Mouse (Mus musculus): ENCODE measurements at regions not wholly inside any gene's neighbourhood (a gene's known extent, or its start where the extent isn't known, plus 50 kb on each side); places are given as distances from the start of the nearest gene placed in this dataset.

- 60% methylated on average over 5 of the region's 5 CpGs for WGBS
- DNase-seq, result no peak
- TF ChIP-seq POLR2A (IDR thresholded peaks at IDR 0.05; ENCODE audit: borderline replicate concordance, extremely low read depth, low read depth, low read length) (no peak), CTCF (IDR thresholded peaks at IDR 0.05; ENCODE audit: insufficient read depth, low read length) (no peak)
- H3K4me1 ChIP-seq (ENCODE audit: control insufficient read depth, insufficient read depth, low read length), result no peaks in the 10 kb centered on the region
- no peak overlapping the region for H3K4me3 ChIP-seq (replicated peaks; ENCODE audit: extremely low read depth, low read depth, low read length)
Measured at GRCm38 (mm10) chr16:87295727-87296126, 58.3 kb upstream of the N6amt1 start.

- no peak for DNase-seq
- TF ChIP-seq CTCF (IDR thresholded peaks at IDR 0.05; ENCODE audit: insufficient read depth, low read length), result no peak
- TF ChIP-seq POLR2A (IDR thresholded peaks at IDR 0.05; ENCODE audit: borderline replicate concordance, extremely low read depth, low read depth, low read length), result no peak
- Histone ChIP-seq H3K4me1 (ENCODE audit: control insufficient read depth, insufficient read depth, low read length) (no peaks in the 10 kb centered on the region), H3K4me3 (replicated peaks; ENCODE audit: extremely low read depth, low read depth, low read length) (no peak overlapping the region)
- 93% methylated on average over 1 of the region's 1 CpGs for WGBS
Measured at GRCm38 (mm10) chr16:87292826-87293225, 61.2 kb upstream of the N6amt1 start.

- DNase-seq, result no peak
- 68% methylated on average over 2 of the region's 2 CpGs for WGBS
- TF ChIP-seq CTCF (IDR thresholded peaks at IDR 0.05; ENCODE audit: insufficient read depth, low read length) (no peak), POLR2A (IDR thresholded peaks at IDR 0.05; ENCODE audit: borderline replicate concordance, extremely low read depth, low read depth, low read length) (no peak)
- Histone ChIP-seq H3K4me3 (replicated peaks; ENCODE audit: extremely low read depth, low read depth, low read length) (no peak overlapping the region), H3K4me1 (ENCODE audit: control insufficient read depth, insufficient read depth, low read length) (no peaks in the 10 kb centered on the region)
Measured at GRCm38 (mm10) chr16:87291716-87292115, 62.3 kb upstream of the N6amt1 start.

- 70% methylated on average over 2 of the region's 2 CpGs for WGBS
- TF ChIP-seq POLR2A (IDR thresholded peaks at IDR 0.05; ENCODE audit: borderline replicate concordance, extremely low read depth, low read depth, low read length) (no peak), CTCF (IDR thresholded peaks at IDR 0.05; ENCODE audit: insufficient read depth, low read length) (no peak)
- no peaks in the 10 kb centered on the region for H3K4me1 ChIP-seq (ENCODE audit: control insufficient read depth, insufficient read depth, low read length)
- DNase-seq, result no peak
- no peak overlapping the region for H3K4me3 ChIP-seq (replicated peaks; ENCODE audit: extremely low read depth, low read depth, low read length)
Measured at GRCm38 (mm10) chr16:87285639-87286038, 68.3 kb upstream of the N6amt1 start.

GRCm38 (mm10) chr16:87284835-87285510, 69.0 kb upstream of the N6amt1 start:
- H3K4me3 ChIP-seq (replicated peaks; ENCODE audit: extremely low read depth, low read depth, low read length), result no peak overlapping the region
- 34% methylated on average over 7 of the region's 7 CpGs for WGBS
- H3K4me1 ChIP-seq (ENCODE audit: control insufficient read depth, insufficient read depth, low read length), result no peaks in the 10 kb centered on the region
- 0 out of 2 replicates have a peak, but pooled peaks have one; percentile 1 for TF ChIP-seq CTCF (IDR thresholded peaks at IDR 0.05; ENCODE audit: insufficient read depth, low read length)
- TF ChIP-seq POLR2A (IDR thresholded peaks at IDR 0.05; ENCODE audit: borderline replicate concordance, extremely low read depth, low read depth, low read length), result no peak
- DNase-seq, result no peak

- 48% methylated on average over 1 of the region's 1 CpGs for WGBS
- DNase-seq, result no peak
Measured at GRCm38 (mm10) chr16:87278518-87278917, 75.5 kb upstream of the N6amt1 start.

GRCm38 (mm10) chr16:87272363-87272762, 81.6 kb upstream of the N6amt1 start:
- no peaks in the 10 kb centered on the region for H3K4me1 ChIP-seq (ENCODE audit: control insufficient read depth, insufficient read depth, low read length)
- 79% methylated on average over 5 of the region's 5 CpGs for WGBS
- DNase-seq, result no peak
- TF ChIP-seq POLR2A (IDR thresholded peaks at IDR 0.05; ENCODE audit: borderline replicate concordance, extremely low read depth, low read depth, low read length) (no peak), CTCF (IDR thresholded peaks at IDR 0.05; ENCODE audit: insufficient read depth, low read length) (no peak)
- H3K4me3 ChIP-seq (replicated peaks; ENCODE audit: extremely low read depth, low read depth, low read length), result no peak overlapping the region

More at GRCm38 (mm10) chr16:87278518-87278917, 75.5 kb upstream of the N6amt1 start:
- no peak overlapping the region for H3K4me3 ChIP-seq (replicated peaks; ENCODE audit: extremely low read depth, low read depth, low read length)
- no peaks in the 10 kb centered on the region for H3K4me1 ChIP-seq (ENCODE audit: control insufficient read depth, insufficient read depth, low read length)
- TF ChIP-seq CTCF (IDR thresholded peaks at IDR 0.05; ENCODE audit: insufficient read depth, low read length) (no peak), POLR2A (IDR thresholded peaks at IDR 0.05; ENCODE audit: borderline replicate concordance, extremely low read depth, low read depth, low read length) (no peak)

GRCm38 (mm10) chr16:87267954-87268804, 85.8 kb upstream of the N6amt1 start:
- 46% methylated on average over 9 of the region's 9 CpGs for WGBS
- Histone ChIP-seq H3K4me1 (ENCODE audit: control insufficient read depth, insufficient read depth, low read length) (no peaks in the 10 kb centered on the region), H3K4me3 (replicated peaks; ENCODE audit: extremely low read depth, low read depth, low read length) (no peak overlapping the region)
- no peak for DNase-seq
- TF ChIP-seq CTCF (IDR thresholded peaks at IDR 0.05; ENCODE audit: insufficient read depth, low read length), result no peak
- TF ChIP-seq POLR2A (IDR thresholded peaks at IDR 0.05; ENCODE audit: borderline replicate concordance, extremely low read depth, low read depth, low read length), result no peak

GRCm38 (mm10) chr16:87267517-87267916, 86.5 kb upstream of the N6amt1 start:
- no peak overlapping the region for H3K4me3 ChIP-seq (replicated peaks; ENCODE audit: extremely low read depth, low read depth, low read length)
- no peak for DNase-seq
- H3K4me1 ChIP-seq (ENCODE audit: control insufficient read depth, insufficient read depth, low read length), result no peaks in the 10 kb centered on the region
- TF ChIP-seq POLR2A (IDR thresholded peaks at IDR 0.05; ENCODE audit: borderline replicate concordance, extremely low read depth, low read depth, low read length) (no peak), CTCF (IDR thresholded peaks at IDR 0.05; ENCODE audit: insufficient read depth, low read length) (no peak)
- 80% methylated on average over 4 of the region's 4 CpGs for WGBS

Data from lung, adult 2 months (tissue).